Mouse (Mus musculus) left cerebral cortex, postnatal 14 days (tissue): ENCODE data around the gene Larp7. TPM values are rescaled to one million over a fixed set of nuclear protein-coding genes. Genes with fewer than 3 reads are reported as not detected.
A peak's percentile ranks its signal among the peaks of the same experiment; 100 is the strongest.

Experiments used
- DNase-seq, 2 experiments: peaks; one replicate each; pipeline ENCODE4 v3.0.0; 2021 to 2022; ENCODE audit warnings: low spot score in 2 of 2, mixed read lengths in 1 of 2
- intact Hi-C: fragments of 180-260 bp; cut with DNase I; formaldehyde crosslinking; loops from one replicate; pipeline ENCODE4 v1.15.1; 2025
- long read RNA-seq, 2 experiments: library from polyadenylated mRNA; stranded (forward); transcript quantifications; one replicate each; pipeline ENCODE4 v2.0.0; 2021
- total RNA-seq, 2 experiments: library from RNA; stranded (reverse); gene quantifications; 2 replicates each; pipeline ENCODE4 v1.2.3; 2021

Gene Larp7
- total RNA-seq = 10 to 100 TPM; 17.6 to 19.0 TPM
- long read RNA-seq, experiment 1, transcript Larp7-201 (13 exons, 2,121 nt) = major isoform, 27 of 36 reads
- long read RNA-seq, experiment 1, partial matches to known transcripts = 2 of 36 reads
- long read RNA-seq, experiment 1, other reads (novel, unspliced or antisense) = 7 of 36 reads
- long read RNA-seq, experiment 2, transcript Larp7-201 (13 exons, 2,121 nt) = major isoform, 31 of 42 reads
- long read RNA-seq, experiment 2, partial matches to known transcripts = 4 of 42 reads
- long read RNA-seq, experiment 2, other reads (novel, unspliced or antisense) = 7 of 42 reads

DNA sequence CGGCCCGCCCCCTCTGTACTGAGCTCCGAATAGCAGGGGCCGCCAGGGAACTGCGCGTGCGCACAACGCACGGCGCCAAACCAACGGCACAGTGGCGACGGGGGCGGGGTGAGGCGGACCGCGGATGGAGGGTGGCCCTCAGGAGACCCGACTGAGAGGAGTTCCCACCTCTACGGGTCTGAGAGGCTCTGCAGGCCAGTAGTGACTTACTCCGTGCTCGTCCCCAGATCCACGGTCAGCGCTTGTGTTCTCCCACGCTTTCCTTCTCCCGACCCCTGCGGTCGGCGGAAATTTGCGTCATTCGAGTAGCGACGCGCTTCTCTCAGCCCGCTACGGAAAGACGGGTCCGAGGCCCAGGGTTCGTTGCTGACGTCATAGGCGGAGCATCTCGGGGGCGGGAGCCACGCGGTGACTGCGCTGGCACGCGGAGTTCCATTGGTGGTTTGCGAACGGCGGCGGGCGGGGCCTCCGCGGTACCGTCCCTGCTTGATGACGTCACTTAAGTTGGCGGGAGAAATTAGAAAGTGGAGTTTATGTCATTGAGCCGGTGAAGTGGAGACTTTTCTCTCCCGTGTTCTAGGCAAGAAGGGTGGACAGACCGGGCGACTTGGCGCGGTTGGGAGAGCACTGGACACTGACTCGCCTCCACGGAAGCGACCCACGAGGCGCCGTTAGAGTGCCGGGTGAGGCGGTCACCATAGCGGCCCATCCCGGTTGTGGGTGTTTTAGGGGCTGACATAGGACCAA, at the start of gene Larp7, which contains the start of gene Zgrf1:
TSS of gene Larp7 (minus strand) at position 377 of the 747 bp plus-strand sequence.
TSS of gene Zgrf1 (plus strand) at position 517 of the 747 bp plus-strand sequence.
- intact Hi-C loops = loop anchor here (5.0 kb wide), 2 partner anchors 101 to 231 kb away; no protein-coding TSS in a partner anchor
- peak; percentile 99 for DNase-seq

DNA sequence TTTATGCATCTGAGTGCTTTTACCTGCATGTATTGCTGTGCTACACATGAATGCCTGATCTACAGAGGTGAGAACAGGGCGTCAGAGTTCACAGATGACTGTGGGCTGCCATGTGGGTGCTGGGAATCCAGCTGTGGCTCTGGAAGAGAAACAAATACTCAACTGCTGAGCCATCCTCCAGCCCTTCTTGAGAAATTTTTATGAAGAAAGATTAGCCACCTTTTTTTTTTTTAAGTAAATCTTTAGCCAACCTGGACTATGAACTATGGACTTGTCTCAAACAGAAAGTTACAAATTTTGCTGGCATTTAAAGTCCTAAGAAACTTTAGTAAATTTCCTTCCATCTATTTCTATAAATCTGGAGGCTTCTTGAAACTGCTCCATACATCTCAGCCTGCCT, 44.0 kb upstream of the Larp7 start:
- DNase-seq = no peak
- intact Hi-C loops = no loop called here

DNA sequence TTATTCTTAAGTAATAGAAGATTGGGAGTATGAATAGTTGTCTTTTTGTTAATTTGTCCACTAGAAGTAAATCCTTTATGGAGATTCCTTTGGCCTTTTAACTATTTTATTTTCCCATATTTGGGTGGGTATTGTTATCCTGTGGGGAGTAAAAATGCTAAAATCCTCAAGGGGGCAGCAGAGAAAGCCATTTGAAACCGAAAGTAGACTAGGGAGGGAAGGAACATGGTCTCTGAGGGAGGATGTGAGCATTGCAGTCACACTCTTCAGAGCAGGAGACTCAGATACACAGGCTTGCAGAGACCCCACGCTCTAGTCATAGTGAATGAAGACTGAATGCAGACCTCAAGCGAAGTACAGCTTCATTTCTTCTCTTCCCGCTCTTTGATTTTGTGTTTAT, 19.4 kb upstream of the Larp7 start:
- intact Hi-C loops = loop anchor here (2.0 kb wide), 2 partner anchors 186 to 376 kb away; no protein-coding TSS in a partner anchor
- peak; percentile 72 to 77 for DNase-seq

DNA sequence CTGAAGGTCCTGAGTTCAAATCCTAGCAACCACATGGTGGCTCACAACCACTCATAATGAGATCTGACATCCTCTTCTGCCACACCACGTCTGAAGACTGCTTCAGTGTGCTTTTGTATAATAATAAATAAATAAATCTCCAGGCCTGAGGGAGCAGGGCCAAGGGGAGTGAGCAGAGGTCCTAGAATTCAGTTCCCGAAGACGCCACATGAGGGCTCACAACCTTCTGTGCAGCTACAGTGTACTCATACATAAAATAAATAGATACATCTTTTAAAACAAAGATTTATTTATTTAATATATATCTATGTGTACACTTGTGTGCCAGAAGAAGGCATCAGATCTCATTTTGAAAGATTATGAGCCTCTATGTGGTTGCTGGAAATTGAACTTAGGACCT, 12.0 kb upstream of the Larp7 start:
- no peak for DNase-seq
- intact Hi-C loops = no loop called here

DNA sequence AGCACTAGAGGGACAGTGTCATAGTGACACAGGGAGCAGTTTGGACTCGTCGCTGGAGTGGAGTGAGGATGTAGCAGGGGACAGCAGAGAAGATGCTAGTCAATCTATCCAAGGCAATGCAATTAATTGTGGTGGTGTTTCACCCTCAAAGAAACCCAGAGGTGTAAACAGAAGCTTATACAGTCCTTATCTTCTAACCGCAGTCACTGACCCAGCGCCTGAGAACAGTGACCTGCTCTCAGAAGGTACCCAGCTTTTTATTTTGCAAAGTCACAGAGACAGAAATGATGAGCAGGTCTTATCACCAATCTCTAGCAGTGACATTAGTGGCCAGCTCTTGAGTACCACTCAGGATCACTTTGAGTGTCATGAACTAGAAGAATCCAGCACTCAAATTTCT, 9.8 kb upstream of the Larp7 start:
- intact Hi-C loops = no loop called here
- no peak for DNase-seq

DNA sequence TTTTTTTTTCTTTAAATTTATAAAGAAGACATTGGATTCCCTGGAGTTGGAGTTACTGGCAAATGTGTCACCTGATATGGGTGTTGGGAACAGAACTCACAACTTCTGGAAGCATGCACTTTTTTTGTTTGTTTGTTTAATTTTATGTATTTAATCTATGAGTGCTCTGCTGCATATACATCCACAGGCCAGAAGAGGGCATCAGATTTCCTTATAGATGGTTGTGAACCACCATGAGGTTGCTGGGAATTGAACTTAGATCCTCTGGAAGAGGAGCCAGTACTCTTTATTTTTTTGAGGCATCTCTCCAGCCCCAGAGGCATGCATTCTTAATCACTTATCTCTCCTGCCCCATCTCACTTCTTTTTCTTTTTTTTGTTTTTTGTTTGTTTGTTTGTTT, 5.1 kb upstream of the Larp7 start:
- intact Hi-C loops = no loop called here
- DNase-seq = no peak

DNA sequence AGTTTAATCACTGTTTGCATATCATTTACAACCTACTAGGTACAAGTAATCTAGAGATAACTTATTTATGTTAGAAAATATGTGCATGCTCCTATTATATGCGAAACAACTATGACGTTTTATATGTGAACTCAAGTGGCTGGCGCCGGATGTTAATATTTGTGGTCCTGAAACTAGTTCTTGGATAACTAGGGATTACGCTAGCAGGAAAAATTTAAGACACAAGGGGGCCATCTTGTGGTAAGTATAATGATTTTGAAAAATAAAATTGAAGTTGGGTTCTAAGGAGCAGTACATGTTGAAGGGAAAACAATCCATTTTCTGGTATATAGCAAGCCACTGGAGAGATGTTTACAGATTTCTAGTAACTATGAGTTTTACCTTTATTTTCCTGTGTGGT, 1.6 kb upstream of the Larp7 start:
- intact Hi-C loops = loop anchor here (5.0 kb wide), 2 partner anchors 102 to 232 kb away; no protein-coding TSS in a partner anchor
- peak in 1 of 2 experiments; percentile 17 for DNase-seq

DNA sequence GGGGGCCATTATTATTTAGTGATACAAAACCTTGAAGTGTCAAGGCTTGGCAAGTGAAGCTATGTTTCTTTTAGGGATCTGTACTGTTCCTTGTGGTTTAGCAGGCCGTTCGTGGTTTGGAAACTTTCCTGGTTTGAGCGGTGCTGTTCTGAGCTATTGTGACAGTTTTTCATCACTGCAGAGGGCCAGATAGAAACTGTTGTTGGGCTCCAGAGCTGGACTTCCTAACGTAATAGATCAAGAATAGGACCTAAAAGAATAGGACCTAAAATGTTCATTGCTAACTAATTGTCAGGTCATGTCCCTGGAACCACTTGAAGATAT, 533 bp upstream of the Larp7 start:
- DNase-seq = peak in 1 of 2 experiments; percentile 18
- intact Hi-C loops = loop anchor here (5.0 kb wide), 2 partner anchors 101 to 231 kb away; no protein-coding TSS in a partner anchor

DNA sequence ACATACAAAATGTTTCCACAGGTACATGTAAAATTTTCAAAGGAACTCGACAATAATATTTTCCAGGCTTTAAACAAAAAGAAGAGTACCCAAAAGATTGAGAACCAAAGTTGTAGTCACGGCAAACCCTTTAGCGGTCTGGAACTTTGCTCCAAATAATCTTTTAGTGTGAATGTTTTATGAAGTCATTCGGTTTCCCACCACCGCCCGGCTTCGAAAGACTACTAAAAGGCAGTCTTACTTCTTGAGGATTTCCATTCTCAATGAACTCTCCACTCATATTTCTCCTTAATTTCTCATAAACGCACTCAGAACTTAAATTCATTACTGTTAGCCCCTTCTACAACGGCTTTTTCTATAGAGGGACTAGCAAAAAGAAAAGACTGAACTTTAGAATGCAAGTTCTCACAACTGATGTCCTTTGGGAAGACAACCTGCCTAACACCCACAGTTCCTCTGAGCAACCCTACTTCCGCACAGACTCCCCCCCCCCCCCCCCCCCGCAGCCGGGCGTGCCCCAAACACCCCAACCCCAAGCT, 646 bp downstream of the Larp7 start:
- no peak for DNase-seq
- intact Hi-C loops = loop anchor here (5.0 kb wide), 2 partner anchors 100 to 230 kb away; no protein-coding TSS in a partner anchor

DNA sequence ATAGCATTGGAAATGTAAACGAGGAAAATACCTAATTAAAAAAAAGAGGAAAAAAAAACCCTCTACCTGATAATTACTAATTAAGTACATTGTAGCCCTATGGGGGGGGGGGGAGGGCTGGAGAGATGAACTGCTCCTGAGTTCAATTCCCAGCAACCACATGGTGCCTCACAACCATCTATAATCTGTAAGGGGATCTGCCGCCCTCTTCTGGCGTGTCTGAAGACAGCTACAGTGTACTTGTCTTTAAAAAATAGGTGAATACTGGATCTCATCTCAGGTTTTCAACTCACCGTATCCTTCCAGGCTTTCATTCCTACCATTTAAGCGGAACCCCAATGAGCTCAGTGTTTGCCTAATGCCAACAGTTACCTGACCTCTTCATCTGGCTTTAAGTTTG, 5.3 kb downstream of the Larp7 start:
- no peak for DNase-seq
- intact Hi-C loops = no loop called here

DNA sequence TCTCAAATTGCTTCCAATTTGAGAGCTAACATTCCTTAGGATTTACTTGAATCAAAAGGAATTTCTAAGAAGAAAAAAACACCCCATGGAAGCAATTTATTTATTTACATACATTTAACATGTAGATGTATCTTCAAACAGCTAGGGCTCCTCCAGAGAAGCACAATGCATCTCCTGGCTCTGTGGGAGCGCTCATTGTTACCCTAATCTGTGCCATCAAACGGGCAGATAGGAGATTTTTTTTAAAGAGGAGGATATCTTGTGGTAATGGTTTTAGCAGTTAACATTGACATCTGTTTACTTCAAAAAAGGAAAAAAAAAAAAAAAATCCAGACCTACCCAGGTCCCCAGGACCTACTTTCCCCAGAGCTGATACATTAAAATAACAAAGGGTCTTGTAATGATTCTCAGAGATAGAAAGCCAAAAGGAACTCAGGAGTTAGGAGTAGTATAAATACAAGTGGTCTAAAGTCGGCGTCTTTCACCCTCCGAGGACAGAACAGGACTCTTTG, 8.5 kb downstream of the Larp7 start:
- intact Hi-C loops = no loop called here
- DNase-seq = no peak

DNA sequence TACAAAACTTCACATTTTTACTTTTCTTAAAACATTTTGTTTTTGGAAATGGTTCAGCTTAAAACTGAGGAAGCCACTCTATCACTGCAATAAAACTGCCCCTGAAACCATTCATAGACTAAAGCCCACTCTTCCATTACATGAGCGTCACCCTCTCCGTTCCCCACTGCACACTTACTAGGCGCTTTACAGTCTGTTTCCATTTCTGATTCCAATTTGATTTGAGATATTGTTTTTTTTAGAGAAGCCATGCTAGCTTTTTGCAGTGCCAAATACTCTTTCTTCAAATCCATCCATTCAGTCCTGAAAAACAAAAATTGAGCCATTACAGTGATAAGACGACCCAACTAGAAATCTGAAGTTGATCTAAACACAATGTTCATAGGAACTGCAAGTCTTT, 9.2 kb downstream of the Larp7 start:
- no peak for DNase-seq
- intact Hi-C loops = no loop called here

DNA sequence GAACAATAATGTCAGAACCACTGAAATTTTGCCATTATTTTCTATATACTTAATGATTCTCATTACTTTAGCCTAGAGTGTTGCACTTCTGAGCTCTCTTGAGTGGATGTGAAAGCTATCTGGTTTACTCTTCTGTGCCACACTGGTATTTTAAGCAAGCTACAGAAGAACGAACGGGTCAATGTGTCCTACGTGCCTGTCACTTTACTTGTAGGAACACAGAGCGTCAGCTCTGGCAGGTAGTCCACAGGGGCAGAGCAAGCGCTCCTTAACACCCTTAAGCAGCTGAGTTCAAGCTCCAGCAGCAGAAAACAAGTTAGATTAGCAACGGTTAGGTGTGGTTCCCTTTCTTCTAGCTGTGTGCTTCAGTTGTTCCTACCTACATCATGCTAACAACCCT, 14.0 kb downstream of the Larp7 start:
- no peak for DNase-seq
- intact Hi-C loops = no loop called here

DNA sequence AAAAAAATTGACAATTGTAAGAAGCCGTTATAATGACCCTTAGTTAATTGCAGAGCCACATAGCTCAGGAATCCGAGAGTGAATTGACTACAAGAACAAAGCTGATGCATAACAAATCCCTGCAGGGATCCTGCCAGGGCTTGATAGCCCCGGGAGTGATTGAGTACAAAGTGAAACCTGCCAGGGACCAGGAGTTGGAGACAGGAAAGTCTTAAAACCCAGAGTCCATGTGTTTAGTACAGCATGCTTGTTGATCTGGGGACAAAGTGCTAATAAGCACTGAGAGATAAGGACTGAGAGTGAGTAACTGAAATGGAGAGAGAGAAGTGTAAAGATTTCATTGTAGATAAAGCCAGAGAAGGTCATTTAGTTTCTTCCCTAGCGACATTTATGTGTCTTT, 22.9 kb downstream of the Larp7 start:
- intact Hi-C loops = no loop called here
- DNase-seq = no peak

DNA sequence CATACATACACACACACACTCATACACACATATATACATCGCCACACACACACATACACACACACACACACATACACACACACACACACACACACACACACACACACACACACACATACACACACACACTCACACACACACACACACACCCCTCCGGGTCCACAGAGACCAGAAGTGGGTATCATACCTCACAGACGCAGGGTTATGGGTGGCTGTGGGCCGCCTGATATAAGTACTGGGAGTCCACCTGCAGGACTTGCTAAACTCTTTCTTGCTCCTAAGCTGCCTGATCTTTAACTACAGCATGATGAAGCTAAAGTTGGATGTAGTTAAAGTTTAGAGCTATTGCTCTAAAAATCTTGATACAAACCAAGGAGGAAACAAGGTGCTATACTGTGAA, 23.3 kb downstream of the Larp7 start:
- no peak for DNase-seq
- intact Hi-C loops = no loop called here

DNA sequence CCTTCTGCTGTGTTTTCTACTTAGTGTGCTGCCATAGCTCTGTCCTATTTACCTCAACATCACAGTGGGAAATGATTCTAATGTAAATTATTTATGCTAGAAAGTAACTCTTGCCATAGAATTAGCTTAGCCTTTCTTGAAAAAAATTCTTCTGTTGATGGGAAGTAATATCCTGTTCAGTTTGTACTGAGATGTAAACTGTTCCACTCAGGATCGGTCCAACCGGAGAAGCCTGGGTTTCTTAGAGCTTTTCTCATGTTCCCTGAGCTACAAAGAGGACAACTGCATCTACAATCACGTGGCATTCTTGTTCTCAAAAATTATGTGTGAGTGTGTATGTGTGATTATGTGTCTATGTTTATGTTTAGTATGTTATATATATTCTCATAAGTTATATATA, 23.9 kb downstream of the Larp7 start:
- intact Hi-C loops = no loop called here
- no peak for DNase-seq

DNA sequence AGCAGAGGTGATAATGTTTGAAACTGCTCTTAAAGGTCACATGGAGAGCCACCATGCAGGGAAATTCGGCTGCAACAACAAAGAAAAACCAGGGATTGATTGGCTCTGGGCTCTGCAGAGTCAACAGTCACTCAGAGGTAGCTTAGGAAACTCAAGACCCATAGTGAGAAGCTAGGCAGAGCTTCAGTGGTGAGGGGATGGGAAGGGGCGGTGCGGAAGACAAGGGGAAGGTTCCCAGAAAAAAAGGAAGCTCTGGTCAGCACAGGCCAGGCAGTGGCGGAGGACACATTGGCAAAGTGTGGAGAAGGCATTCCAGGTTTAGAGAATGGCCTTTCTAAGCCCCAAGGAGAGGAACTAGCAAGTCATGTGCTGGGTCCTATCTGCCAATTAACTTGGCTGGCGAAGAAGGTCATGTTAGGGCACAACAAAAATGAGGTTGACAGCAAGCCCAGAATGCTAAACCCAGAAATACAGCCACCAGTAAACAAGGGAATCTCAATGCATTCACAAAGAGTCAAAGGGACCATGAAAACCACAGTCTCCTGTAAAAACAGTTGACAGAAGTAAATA, 25.6 kb downstream of the Larp7 start:
- DNase-seq = peak in 1 of 2 experiments; percentile 49
- intact Hi-C loops = no loop called here

DNA sequence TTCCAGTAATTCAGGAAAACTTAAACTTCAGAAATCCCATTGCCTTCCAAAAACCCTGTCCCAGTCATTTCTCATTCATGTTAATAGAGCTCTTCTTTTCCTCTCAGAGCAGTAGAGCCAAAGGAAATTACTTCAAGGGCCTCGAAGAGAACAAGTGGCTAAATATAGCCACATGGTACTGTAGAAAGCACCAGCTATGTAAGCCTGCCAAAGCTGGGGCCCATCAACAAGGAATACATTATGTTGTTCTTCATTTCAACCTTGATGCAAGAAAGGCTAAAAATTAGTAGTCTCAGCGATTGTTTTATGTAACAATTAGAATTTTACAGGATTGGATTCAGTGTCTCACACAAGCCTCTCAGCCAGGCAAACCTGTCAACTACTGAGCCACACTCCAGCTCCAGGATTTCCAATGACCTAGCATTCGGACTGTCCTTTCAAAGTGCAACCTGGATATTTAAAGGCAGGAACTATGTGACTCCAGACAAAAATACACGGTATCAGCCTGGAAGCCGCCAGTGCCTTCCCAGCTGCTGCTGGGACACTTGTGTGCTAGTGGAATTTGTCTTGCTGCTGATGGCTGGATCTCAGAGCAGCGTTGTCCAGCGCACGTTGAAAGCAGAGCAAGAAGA, 27.8 kb downstream of the Larp7 start:
- no peak for DNase-seq
- intact Hi-C loops = no loop called here

DNA sequence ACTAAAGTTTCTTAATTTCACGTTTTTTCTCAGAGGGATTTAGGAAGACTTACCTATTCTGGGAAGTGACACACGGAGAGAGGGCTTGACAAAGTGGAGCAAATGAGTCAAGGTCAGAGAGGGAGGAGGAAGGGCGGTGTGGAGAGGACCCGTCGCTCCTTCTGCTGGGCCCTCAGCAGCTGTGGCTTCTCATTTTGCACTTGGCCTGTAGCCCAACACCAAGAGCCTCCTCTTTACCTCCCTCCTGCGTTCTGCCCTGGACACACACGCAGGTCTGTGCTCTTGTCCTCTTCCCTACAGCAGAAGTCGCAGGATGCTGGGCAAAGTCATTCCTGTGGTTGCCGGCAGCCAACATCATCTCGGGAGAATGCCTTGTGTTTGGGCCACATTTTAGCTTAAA, 32.0 kb downstream of the Larp7 start:
- intact Hi-C loops = no loop called here

DNA sequence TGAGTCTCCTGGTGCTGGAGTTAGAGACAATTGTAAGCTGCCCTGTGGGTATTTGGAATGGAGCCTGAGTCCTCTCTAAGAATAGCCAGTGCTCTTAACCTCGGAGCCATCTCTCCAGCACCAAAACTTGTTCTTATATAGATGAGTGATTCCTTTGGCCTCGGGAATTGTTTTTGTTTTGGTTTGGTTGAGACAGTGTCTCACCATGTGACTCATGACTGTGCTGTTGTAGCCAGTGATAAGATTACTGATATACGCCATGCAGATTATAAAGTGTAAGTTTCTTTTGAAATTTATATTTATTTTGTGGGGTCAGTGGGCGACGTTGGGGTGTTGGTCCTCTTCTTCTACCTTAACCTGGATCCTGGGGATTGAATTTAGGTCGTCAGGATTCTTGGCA, 32.8 kb downstream of the Larp7 start:
- intact Hi-C loops = no loop called here
- no peak for DNase-seq

More for the DNA sequence above, 32.0 kb downstream of the Larp7 start:
- no peak for DNase-seq
